Mouse (Mus musculus) limb, embryonic 12.5 days (tissue): ENCODE measurements around the gene Irx2. TPM values are rescaled to one million over a fixed set of nuclear protein-coding genes. Genes with fewer than 3 reads are reported as not detected.

ENCODE experiments used
- ATAC-seq: fragments of 200-750 bp; cut with Nextera tagmentation; 2 replicates; pipeline ENCODE4 v1.8.0; 2017; ENCODE audit warnings: low read depth, moderate TSS enrichment; ENCODE audit not compliant: insufficient number of reproducible peaks, insufficient read depth, low FRiP score, low TSS enrichment
- H3K27ac ChIP-seq: fragments of 300-500 bp; sonication (generic); 2 replicates; pipeline ENCODE4 v1.5.1; 2016; ENCODE audit warnings: mild to moderate bottlenecking, moderate library complexity
- H3K27me3 ChIP-seq: fragments of 300-500 bp; sonication (generic); 2 replicates; pipeline ENCODE4 v1.6.1; 2016; ENCODE audit warnings: mild to moderate bottlenecking, moderate library complexity
- H3K36me3 ChIP-seq: fragments of 300-500 bp; sonication (generic); 2 replicates; pipeline ENCODE4 v1.6.1; 2016; ENCODE audit warnings: mild to moderate bottlenecking, moderate library complexity
- H3K4me1 ChIP-seq: fragments of 300-500 bp; sonication (generic); replicated peaks from 2 replicates; pipeline ENCODE4 v1.6.1; 2016
- H3K4me2 ChIP-seq: fragments of 300-500 bp; sonication (generic); 2 replicates; pipeline ENCODE4 v1.6.1; 2016; ENCODE audit warnings: mild to moderate bottlenecking, moderate library complexity
- H3K4me3 ChIP-seq: fragments of 300-500 bp; sonication (generic); replicated peaks from 2 replicates; pipeline ENCODE4 v1.5.1; 2016; ENCODE audit warnings: mild to moderate bottlenecking
- H3K9ac ChIP-seq: fragments of 300-500 bp; sonication (generic); replicated peaks from 2 replicates; pipeline ENCODE4 v1.6.1; 2016; ENCODE audit warnings: mild to moderate bottlenecking, moderate library complexity
- H3K9me3 ChIP-seq: fragments of 300-500 bp; sonication (generic); 2 replicates; pipeline ENCODE4 v1.6.1; 2016; ENCODE audit warnings: mild to moderate bottlenecking, moderate library complexity
- WGBS: fragments of 180-500 bp; shearing (Covaris S2); methylation state at CpG from one replicate; pipeline ENCODE4 v1.1.7; 2016; 5-methylcytosine and 5-hydroxymethylcytosine counted together
- polyA plus RNA-seq: library from polyadenylated mRNA; unstranded; fragments of >200 nt; fragmentation: Nextera tagmentation; extraction: Ambion mirVana; gene quantifications from 2 replicates; pipeline ENCODE4 v1.2.1, GENCODE M21; 2016

Irx2 gene
- polyA plus RNA-seq, 1 experiment from 2014 or later, result 8.7 TPM

DNA sequence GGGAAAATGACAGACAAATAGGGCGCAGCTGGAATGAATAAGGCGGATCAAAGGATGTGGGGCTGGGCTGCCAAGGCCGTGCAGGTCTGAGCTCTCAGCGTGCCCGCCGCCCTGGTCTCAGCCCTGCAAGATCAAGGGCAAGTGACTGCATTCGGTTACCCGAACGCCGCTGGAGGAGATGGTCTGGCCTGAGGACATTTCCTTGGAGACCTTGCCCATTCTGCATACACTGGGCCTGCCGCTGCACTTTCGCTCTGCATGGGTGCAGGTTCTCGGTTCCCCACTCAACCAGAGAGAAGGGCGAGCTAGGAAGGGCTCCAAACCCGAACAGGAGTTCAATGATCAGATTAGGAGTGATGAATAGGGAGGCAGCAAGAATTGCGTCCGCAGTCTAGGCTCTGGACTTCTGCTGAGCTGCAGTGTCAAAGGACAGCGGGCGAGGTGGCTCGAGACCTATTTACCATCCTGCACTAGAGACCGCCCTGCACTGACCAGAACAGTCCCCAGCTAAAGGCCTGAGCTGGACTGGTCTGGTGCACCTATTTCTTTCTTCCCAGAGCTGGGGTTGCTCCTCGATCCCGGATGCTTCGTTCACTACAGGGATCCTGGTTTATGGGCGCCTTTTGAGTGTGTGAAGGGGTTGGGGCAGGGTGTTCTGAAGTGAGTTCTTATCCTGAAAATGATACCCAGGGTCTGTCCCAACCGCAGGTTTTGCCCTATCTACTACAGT lies 9.9 kb downstream of the Irx2 start:
- no peak overlapping the region; the same call in 1 of the 2 replicates for H3K4me3 ChIP-seq
- no peak for ATAC-seq

DNA sequence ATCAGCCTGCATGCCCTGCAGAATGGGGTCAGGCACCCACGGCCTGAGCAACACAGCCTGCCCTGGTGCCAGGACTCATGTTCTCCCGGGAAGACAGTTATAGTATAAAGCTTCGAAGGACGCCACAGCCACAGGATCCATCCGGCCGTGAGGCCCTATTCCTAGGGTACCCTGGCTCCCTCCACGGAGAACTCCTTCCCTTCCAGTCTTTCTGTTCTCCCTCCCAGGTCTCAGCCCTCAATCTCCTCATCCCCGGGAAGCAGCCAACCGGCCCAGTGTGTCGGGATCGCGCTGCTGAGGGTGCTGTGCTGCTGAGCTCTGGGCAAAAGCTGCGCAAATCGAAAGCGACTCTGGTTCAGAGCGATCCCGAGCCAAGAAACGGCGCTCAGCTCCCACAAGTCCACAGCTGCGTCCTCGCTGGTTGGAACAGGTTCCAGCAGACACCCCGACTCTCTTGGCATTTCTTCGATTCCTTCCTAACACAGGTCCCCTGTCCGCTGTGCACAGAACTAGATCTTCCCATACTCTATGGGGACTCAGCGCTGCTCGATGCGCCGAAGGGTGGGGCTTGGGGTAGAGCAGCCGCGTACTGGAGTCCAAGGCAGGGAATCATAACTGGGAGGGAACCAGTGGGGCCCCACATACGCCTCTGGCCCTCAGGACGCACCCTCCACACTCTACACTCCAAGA lies 11.0 kb downstream of the Irx2 start:
- peak overlapping the region; percentile 58 for H3K4me2 ChIP-seq
- H3K36me3 ChIP-seq, result no peaks in the 10 kb centered on the region
- 1% methylated on average over 32 of the region's 32 CpGs for WGBS
- no peak overlapping the region for H3K27ac ChIP-seq
- H3K9ac ChIP-seq, result peak overlapping the region; percentile 8
- H3K4me3 ChIP-seq, result peak overlapping the region; percentile 41
- H3K9me3 ChIP-seq, result no peaks in the 10 kb centered on the region
- ATAC-seq, result peak; percentile 38; the same call in 1 of the 2 replicates
- peaks cover 93% of the 10 kb centered on the region for H3K27me3 ChIP-seq
- peaks cover 24% of the 10 kb centered on the region for H3K4me1 ChIP-seq

More for the DNA sequence above, 9.9 kb downstream of the Irx2 start:
- H3K27me3 ChIP-seq, result peaks cover 97% of the 10 kb centered on the region
- no peak overlapping the region for H3K27ac ChIP-seq
- 2% methylated on average over 26 of the region's 26 CpGs for WGBS
- H3K36me3 ChIP-seq, result no peaks in the 10 kb centered on the region
- H3K4me2 ChIP-seq, result peak overlapping the region; percentile 58
- peaks cover 24% of the 10 kb centered on the region for H3K4me1 ChIP-seq
- no peaks in the 10 kb centered on the region for H3K9me3 ChIP-seq
- H3K9ac ChIP-seq, result no peak overlapping the region

DNA sequence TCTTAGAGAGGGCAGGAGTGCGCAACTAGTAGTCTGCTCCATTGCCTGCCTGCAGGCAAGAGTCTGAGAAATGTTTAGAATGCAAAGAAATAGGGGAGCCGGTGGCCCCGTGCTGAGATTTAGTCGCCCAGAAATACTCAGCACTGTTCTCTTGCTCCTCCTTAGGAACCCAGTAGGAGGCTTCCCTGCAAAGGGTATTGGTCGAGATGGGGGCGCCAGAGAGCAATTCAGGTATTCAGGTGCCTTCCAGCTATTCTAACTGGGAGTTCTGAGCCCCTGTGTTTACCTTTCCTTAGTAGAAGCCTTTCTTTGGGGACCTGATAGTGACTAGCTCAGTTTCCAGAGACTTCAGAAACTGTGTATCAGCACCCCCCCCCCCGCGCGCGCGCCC lies 11.5 kb downstream of the Irx2 start:
- H3K27ac ChIP-seq, result no peak overlapping the region

DNA sequence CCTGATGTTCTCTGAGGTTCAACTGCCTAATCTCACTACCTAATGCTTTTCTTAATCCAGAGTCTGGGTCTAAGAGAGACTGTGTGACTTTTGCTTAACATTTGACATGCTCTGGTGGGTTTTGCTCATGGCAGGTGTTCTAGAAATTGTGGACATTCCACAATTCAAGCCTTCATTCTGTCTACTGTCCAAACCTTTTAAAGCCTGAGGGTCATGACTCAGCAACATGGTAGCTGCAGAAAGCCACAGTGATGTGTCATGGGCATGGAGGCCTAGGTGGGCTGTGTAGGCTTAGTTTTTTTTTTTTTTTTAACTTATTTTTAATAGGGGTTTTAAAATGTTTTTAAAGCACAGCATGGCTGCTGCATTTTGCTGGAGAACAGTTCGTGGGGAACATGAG lies 27.8 kb downstream of the Irx2 start:
- Histone ChIP-seq H3K9me3 (no peaks in the 10 kb centered on the region), H3K9ac (no peak overlapping the region), H3K4me1 (no peaks in the 10 kb centered on the region), H3K4me3 (no peak overlapping the region), H3K27me3 (no peaks in the 10 kb centered on the region; the same call in 1 of the 2 replicates), H3K27ac (no peak overlapping the region), H3K4me2 (no peak overlapping the region), H3K36me3 (no peaks in the 10 kb centered on the region)
- no peak for ATAC-seq
- WGBS, result 46% methylated on average over 1 of the region's 1 CpGs

More for the DNA sequence above, 11.5 kb downstream of the Irx2 start:
- Histone ChIP-seq H3K4me2 (peak overlapping the region; percentile 58), H3K4me1 (peaks cover 24% of the 10 kb centered on the region), H3K9me3 (no peaks in the 10 kb centered on the region), H3K4me3 (peak overlapping the region; percentile 41), H3K36me3 (no peaks in the 10 kb centered on the region), H3K27me3 (peaks cover 93% of the 10 kb centered on the region), H3K9ac (0 out of 2 replicates have a peak overlapping the region, but pooled peaks have one; percentile 8)
- WGBS, result 1% methylated on average over 11 of the region's 11 CpGs
- peak; percentile 12 for ATAC-seq

DNA sequence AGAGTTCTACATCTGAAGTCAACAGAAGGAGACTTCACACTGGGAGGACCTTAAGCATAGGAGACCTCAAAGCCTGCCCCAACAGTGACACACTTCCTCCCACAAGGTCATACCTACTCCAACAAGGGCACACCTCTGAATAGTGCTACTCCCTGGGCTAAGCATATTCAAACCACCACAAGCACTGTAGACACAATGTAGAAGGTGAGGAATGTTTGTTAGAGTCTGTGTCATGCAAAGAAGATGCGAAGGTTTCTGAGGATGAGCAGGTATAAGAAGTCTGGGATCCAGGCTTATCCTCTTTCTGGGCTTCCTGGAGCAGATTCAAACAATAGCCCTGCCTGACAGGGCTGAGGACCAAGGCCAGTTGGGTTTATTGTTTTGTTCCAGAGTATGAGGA lies 47.2 kb downstream of the Irx2 start:
- Histone ChIP-seq H3K27ac (no peak overlapping the region), H3K9me3 (no peaks in the 10 kb centered on the region), H3K4me1 (no peaks in the 10 kb centered on the region), H3K9ac (no peak overlapping the region), H3K36me3 (no peaks in the 10 kb centered on the region), H3K4me2 (no peak overlapping the region), H3K4me3 (no peak overlapping the region), H3K27me3 (peaks cover 3% of the 10 kb centered on the region; the same call in 1 of the 2 replicates)
- WGBS, result 87% methylated on average over 1 of the region's 1 CpGs
- ATAC-seq, result no peak
